Mouse (Mus musculus) heart, postnatal 10 days (tissue): Measurements from ENCODE around the gene Rer1. TPM values are rescaled to one million over a fixed set of nuclear protein-coding genes. Genes with fewer than 3 reads are reported as not detected.

Experiments used
- DNase-seq, 2 experiments: peaks; one replicate each; pipeline ENCODE4 v3.0.0; 2021
- intact Hi-C: fragments of 180-260 bp; cut with DNase I; formaldehyde crosslinking; loops from one replicate; pipeline ENCODE4 v1.15.1; 2025
- total RNA-seq, 2 experiments: library from RNA; stranded (reverse); gene quantifications; 2 replicates each; pipeline ENCODE4 v1.2.3; 2021

Rer1 gene
- total RNA-seq, 2 experiments from 2014 or later: 71.8 to 77.3 TPM

DNA sequence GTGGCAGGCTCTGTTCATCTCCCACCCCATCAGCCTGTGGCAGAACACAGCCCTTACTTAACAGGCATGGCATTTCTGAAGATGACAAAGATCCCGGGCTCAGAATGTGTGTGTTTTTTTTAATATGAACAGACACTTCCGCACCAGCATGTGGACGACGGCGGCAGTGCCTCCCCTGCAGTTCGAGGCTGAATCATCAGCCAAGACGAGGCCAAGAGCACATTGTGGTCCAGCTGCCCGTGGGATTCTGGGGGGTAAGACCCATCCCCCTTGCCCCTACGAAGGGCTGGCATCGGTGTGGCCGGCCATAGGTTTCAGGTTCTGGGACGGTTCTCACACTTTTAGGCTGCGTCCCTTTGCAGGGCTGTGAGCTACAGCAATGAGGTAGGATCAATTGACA, 51.4 kb downstream of the Rer1 start:
- DNase-seq: no peak
- intact Hi-C loops: no loop called here

- intact Hi-C loops: no loop called here
- no peak for DNase-seq
These were observed 52.0 kb downstream of the Rer1 start for GRCm38 (mm10) chr4:155034202-155034601.

GRCm38 (mm10) chr4:155033115-155033514, 53.1 kb downstream of the Rer1 start:
- DNase-seq: no peak
- intact Hi-C loops: no loop called here

DNA sequence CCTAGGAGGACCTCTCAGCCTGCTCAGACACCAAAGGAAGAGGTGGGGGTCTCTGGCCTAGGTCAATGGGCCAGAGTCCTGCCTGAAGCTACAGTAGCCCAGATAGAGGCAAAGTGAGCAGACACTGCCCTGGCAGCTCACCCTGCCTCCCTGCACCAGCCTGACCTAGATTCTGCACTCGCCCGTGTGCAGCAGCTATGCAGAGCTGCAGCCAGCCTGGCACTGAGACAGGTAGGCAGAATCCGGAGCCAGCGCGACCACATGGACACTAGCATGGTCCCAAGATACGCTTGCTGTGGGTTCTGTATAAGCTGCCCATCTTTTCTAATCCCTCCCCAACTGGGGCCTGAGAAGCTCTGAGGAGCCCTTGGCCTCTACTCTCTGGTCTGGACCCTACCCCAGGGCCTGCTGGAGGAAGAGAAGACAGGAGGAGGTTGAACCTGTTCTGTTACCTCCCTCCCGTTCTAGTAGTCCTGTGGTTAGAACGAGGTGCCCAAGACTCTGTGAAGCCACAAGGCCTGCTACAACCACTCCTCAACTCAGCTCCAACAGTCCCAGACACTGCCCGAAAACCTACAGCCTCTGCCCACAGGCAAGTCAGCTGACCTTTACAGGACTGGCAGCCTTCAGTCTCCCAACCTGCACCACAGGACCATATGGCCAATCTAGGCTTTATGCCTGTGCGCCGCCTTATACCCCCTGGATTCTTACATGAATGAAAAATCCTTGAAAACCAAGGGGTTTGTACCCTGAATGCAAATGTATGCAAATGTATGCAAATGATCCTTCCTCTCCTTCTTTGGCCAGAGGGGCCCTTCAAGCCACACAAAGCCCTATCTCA, 61.8 kb downstream of the Rer1 start:
- intact Hi-C loops: no loop called here
- no peak for DNase-seq

Other genes with a start within 250 kb of the Rer1 start
- under 1 TPM; 0.17 to 0.45 TPM for gene Ttc34, start 248.9 kb downstream of the Rer1 start, total RNA-seq
- under 1 TPM; 0.32 to 0.48 TPM for gene Mmel1, start 216.8 kb downstream of the Rer1 start, total RNA-seq
- 10 to 100 TPM; 61.7 to 64.3 TPM for gene Fam213b, start 187.2 kb downstream of the Rer1 start, total RNA-seq
- 1 to 10 TPM; 4.1 to 5.7 TPM for gene Tnfrsf14, start 157.8 kb downstream of the Rer1 start, total RNA-seq
- gene Hes5, start 125.5 kb downstream of the Rer1 start, total RNA-seq: not detected
- gene Pank4, start 122.3 kb downstream of the Rer1 start, total RNA-seq: 10 to 100 TPM; 36.5 to 36.8 TPM
- not detected for gene Plch2, start 29.6 kb downstream of the Rer1 start, total RNA-seq
- 10 to 100 TPM; 18.4 to 23.7 TPM for gene Pex10, start 19.4 kb downstream of the Rer1 start, total RNA-seq
- gene Morn1, start 195 bp upstream of the Rer1 start, total RNA-seq: 1 to 10 TPM; 2.8 to 3.8 TPM
- 10 to 100 TPM; 89.2 to 89.6 TPM for gene Ski, start 136.2 kb upstream of the Rer1 start, total RNA-seq
- gene Faap20, start 163.4 kb upstream of the Rer1 start, total RNA-seq: 10 to 100 TPM; 25.7 to 28.2 TPM